Mouse (Mus musculus): ENCODE measurements around the gene Palm2. TPM values are rescaled to one million over a fixed set of nuclear protein-coding genes. Genes with fewer than 3 reads are reported as not detected.

Gene Palm2
- polyA plus RNA-seq, 2 experiments = 0.03 to 0.06 TPM

- no peak for TF ChIP-seq CTCF (IDR thresholded peaks at IDR 0.05; ENCODE audit: low read depth)
- no peaks in the 10 kb centered on the region for H3K36me3 ChIP-seq (replicated peaks; ENCODE audit: control insufficient read depth, insufficient read depth, low read depth)
- WGBS (ENCODE audit: insufficient replicate concordance) = 31% methylated on average over 24 of the region's 24 CpGs
- no peaks in the 10 kb centered on the region for H3K9me3 ChIP-seq (ENCODE audit: control insufficient read depth, low read length)
- no peak overlapping the region for H3K27ac ChIP-seq
- no peaks in the 10 kb centered on the region for H3K4me1 ChIP-seq (replicated peaks; ENCODE audit: control insufficient read depth in 2 of 2, insufficient read depth in 2 of 2, low read length in 1 of 2)
- ATAC-seq (ENCODE audit: insufficient read depth) (no peak), DNase-seq (ENCODE audit: low read depth in 3 of 3, low spot score in 3 of 3) (no peak)
- no peaks in the 10 kb centered on the region for H3K27me3 ChIP-seq (ENCODE audit: control insufficient read depth, insufficient read depth, low read length)
- no peak overlapping the region for H3K9ac ChIP-seq (replicated peaks)
- no peak overlapping the region for H3K4me3 ChIP-seq (ENCODE audit: insufficient read depth in 1 of 2, low read depth in 2 of 2, low read length in 2 of 2)
- no peak overlapping the region for H3K4me2 ChIP-seq (ENCODE audit: low read depth)
Observed at GRCm38 (mm10) chr4:57637636-57638386, 203.8 kb downstream of the Palm2 start.

GRCm38 (mm10) chr4:57638941-57639340 lies 204.9 kb downstream of the Palm2 start:
- no peak overlapping the region for H3K4me3 ChIP-seq (ENCODE audit: insufficient read depth in 1 of 2, low read depth in 2 of 2, low read length in 2 of 2)
- H3K27me3 ChIP-seq (ENCODE audit: control insufficient read depth, insufficient read depth, low read length) = no peaks in the 10 kb centered on the region
- no peaks in the 10 kb centered on the region for H3K4me1 ChIP-seq (replicated peaks; ENCODE audit: control insufficient read depth in 2 of 2, insufficient read depth in 2 of 2, low read length in 1 of 2)
- DNase-seq (ENCODE audit: low read depth in 3 of 3, low spot score in 3 of 3) (no peak), ATAC-seq (ENCODE audit: insufficient read depth) (no peak)
- H3K4me2 ChIP-seq (ENCODE audit: low read depth) = no peak overlapping the region
- H3K36me3 ChIP-seq (replicated peaks; ENCODE audit: control insufficient read depth, insufficient read depth, low read depth) = no peaks in the 10 kb centered on the region
- no peak overlapping the region for H3K9ac ChIP-seq (replicated peaks)
- no peaks in the 10 kb centered on the region for H3K9me3 ChIP-seq (ENCODE audit: control insufficient read depth, low read length)
- no peak for TF ChIP-seq CTCF (IDR thresholded peaks at IDR 0.05; ENCODE audit: low read depth)
- no peak for TF ChIP-seq EP300 (IDR thresholded peaks at IDR 0.05; ENCODE audit: low read depth)
- 62% methylated on average over 9 of the region's 9 CpGs for WGBS (ENCODE audit: insufficient replicate concordance)
- no peak overlapping the region for H3K27ac ChIP-seq

- TF ChIP-seq CTCF (IDR thresholded peaks at IDR 0.05; ENCODE audit: low read depth) = no peak
- TF ChIP-seq EP300 (IDR thresholded peaks at IDR 0.05; ENCODE audit: low read depth) = no peak
- DNase-seq (ENCODE audit: low read depth in 3 of 3, low spot score in 3 of 3) = no peak
Observed at GRCm38 (mm10) chr4:57640222-57640621, 206.2 kb downstream of the Palm2 start.

GRCm38 (mm10) chr4:57640971-57641370 lies 206.9 kb downstream of the Palm2 start:
- Histone ChIP-seq H3K9me3 (ENCODE audit: control insufficient read depth, low read length) (no peaks in the 10 kb centered on the region), H3K4me3 (ENCODE audit: insufficient read depth in 1 of 2, low read depth in 2 of 2, low read length in 2 of 2) (no peak overlapping the region), H3K27ac (no peak overlapping the region), H3K4me2 (ENCODE audit: low read depth) (no peak overlapping the region), H3K27me3 (ENCODE audit: control insufficient read depth, insufficient read depth, low read length) (no peaks in the 10 kb centered on the region), H3K9ac (replicated peaks) (no peak overlapping the region), H3K4me1 (replicated peaks; ENCODE audit: control insufficient read depth in 2 of 2, insufficient read depth in 2 of 2, low read length in 1 of 2) (no peaks in the 10 kb centered on the region), H3K36me3 (replicated peaks; ENCODE audit: control insufficient read depth, insufficient read depth, low read depth) (no peaks in the 10 kb centered on the region)
- DNase-seq (ENCODE audit: low read depth in 3 of 3, low spot score in 3 of 3) (no peak), ATAC-seq (ENCODE audit: insufficient read depth) (no peak)
- WGBS (ENCODE audit: insufficient replicate concordance) = 61% methylated on average over 3 of the region's 3 CpGs
- TF ChIP-seq CTCF (IDR thresholded peaks at IDR 0.05; ENCODE audit: low read depth) = no peak
- TF ChIP-seq EP300 (IDR thresholded peaks at IDR 0.05; ENCODE audit: low read depth) = no peak

More at GRCm38 (mm10) chr4:57640222-57640621, 206.2 kb downstream of the Palm2 start:
- H3K4me2 ChIP-seq (ENCODE audit: low read depth) = no peak overlapping the region
- no peak overlapping the region for H3K27ac ChIP-seq
- H3K9me3 ChIP-seq (ENCODE audit: control insufficient read depth, low read length) = no peaks in the 10 kb centered on the region
- H3K36me3 ChIP-seq (replicated peaks; ENCODE audit: control insufficient read depth, insufficient read depth, low read depth) = no peaks in the 10 kb centered on the region
- WGBS (ENCODE audit: insufficient replicate concordance) = 3% methylated on average over 7 of the region's 7 CpGs
- H3K27me3 ChIP-seq (ENCODE audit: control insufficient read depth, insufficient read depth, low read length) = no peaks in the 10 kb centered on the region
- no peak overlapping the region for H3K4me3 ChIP-seq (ENCODE audit: insufficient read depth in 1 of 2, low read depth in 2 of 2, low read length in 2 of 2)
- no peak for ATAC-seq (ENCODE audit: insufficient read depth)
- no peaks in the 10 kb centered on the region for H3K4me1 ChIP-seq (replicated peaks; ENCODE audit: control insufficient read depth in 2 of 2, insufficient read depth in 2 of 2, low read length in 1 of 2)
- H3K9ac ChIP-seq (replicated peaks) = no peak overlapping the region

- no peaks in the 10 kb centered on the region for H3K9me3 ChIP-seq (ENCODE audit: control insufficient read depth, low read length)
- no peak overlapping the region for H3K9ac ChIP-seq (replicated peaks)
- no peaks in the 10 kb centered on the region for H3K4me1 ChIP-seq (replicated peaks; ENCODE audit: control insufficient read depth in 2 of 2, insufficient read depth in 2 of 2, low read length in 1 of 2)
- H3K4me2 ChIP-seq (ENCODE audit: low read depth) = no peak overlapping the region
- no peaks in the 10 kb centered on the region for H3K36me3 ChIP-seq (replicated peaks; ENCODE audit: control insufficient read depth, insufficient read depth, low read depth)
- no peaks in the 10 kb centered on the region for H3K27me3 ChIP-seq (ENCODE audit: control insufficient read depth, insufficient read depth, low read length)
- DNase-seq (ENCODE audit: low read depth in 3 of 3, low spot score in 3 of 3) (no peak), ATAC-seq (ENCODE audit: insufficient read depth) (no peak)
- TF ChIP-seq CTCF (IDR thresholded peaks at IDR 0.05; ENCODE audit: low read depth) (no peak), EP300 (IDR thresholded peaks at IDR 0.05; ENCODE audit: low read depth) (no peak)
- no peak overlapping the region for H3K4me3 ChIP-seq (ENCODE audit: insufficient read depth in 1 of 2, low read depth in 2 of 2, low read length in 2 of 2)
- no peak overlapping the region for H3K27ac ChIP-seq
- WGBS (ENCODE audit: insufficient replicate concordance) = 35% methylated on average over 1 of the region's 1 CpGs
Observed at GRCm38 (mm10) chr4:57650994-57651393, 216.9 kb downstream of the Palm2 start.

Data from liver, embryonic 14.5 days (tissue).